Mouse (Mus musculus) cortical plate, adult 2 months (tissue): ENCODE results near the gene Unc45b. TPM values are rescaled to one million over a fixed set of nuclear protein-coding genes. Genes with fewer than 3 reads are reported as not detected.
A peak's percentile ranks its signal among the peaks of the same experiment; 100 is the strongest.

ENCODE experiments used
- H3K27ac ChIP-seq: fragments of 200-500 bp; 2 replicates; pipeline ENCODE4 v1.5.1; 2012; ENCODE audit warnings: low read length, control low read depth, inconsistent platforms; ENCODE audit not compliant: insufficient read depth
- H3K4me1 ChIP-seq: fragments of 200-500 bp; 2 replicates; pipeline ENCODE4 v1.6.1; 2011; ENCODE audit warnings: low read length; ENCODE audit not compliant: control insufficient read depth, insufficient read depth
- H3K4me3 ChIP-seq: fragments of 200-500 bp; 2 replicates; pipeline ENCODE4 v1.5.1; 2011; ENCODE audit warnings: mild to moderate bottlenecking, low read length, control low read depth; ENCODE audit not compliant: insufficient read depth
- CTCF ChIP-seq: fragments of 200-500 bp; IDR thresholded peaks from 2 replicates; pipeline ENCODE4 v1.5.1; 2011; ENCODE audit warnings: mild to moderate bottlenecking, control low read depth, low read length; ENCODE audit not compliant: insufficient read depth; ENCODE audit errors: extremely low read depth
- POLR2A ChIP-seq: fragments of 200-500 bp; IDR thresholded peaks from 2 replicates; pipeline ENCODE4 v1.6.1; 2011; ENCODE audit warnings: mild to moderate bottlenecking, low read length, control low read depth; ENCODE audit not compliant: insufficient read depth; ENCODE audit errors: extremely low read depth
- polyA plus RNA-seq: library from polyadenylated mRNA; depleted of rRNA; stranded (reverse); fragments of >200 nt; gene quantifications from 2 replicates; pipeline ENCODE4 v1.2.3, GENCODE M21; 2012

Gene Unc45b
- polyA plus RNA-seq, 1 experiment = 2.0 TPM

DNA sequence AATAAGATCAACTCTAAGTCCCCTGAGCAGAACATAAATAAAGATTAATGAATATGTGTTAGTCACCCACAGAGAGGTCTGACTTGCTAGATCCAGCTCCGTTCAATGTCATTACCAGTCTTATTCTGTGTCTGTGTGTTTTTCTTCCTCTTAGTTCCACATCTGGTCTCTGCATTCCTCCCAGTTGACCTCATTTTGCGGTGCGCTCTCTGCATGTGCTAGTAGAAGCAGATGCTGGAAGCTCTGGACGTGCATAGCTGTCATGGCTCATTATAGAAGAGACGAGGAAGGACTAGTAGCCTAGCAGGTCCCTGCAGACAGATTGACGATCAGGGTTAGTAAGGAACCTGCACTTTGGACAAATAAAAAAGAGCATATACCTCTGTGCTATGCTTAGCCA, 33.0 kb downstream of the Unc45b start:
- TF ChIP-seq POLR2A (no peak), CTCF (no peak)
- Histone ChIP-seq H3K4me3 (no peak overlapping the region), H3K4me1 (no peaks in the 10 kb centered on the region), H3K27ac (no peak overlapping the region)

- TF ChIP-seq CTCF = no peak
- no peak for TF ChIP-seq POLR2A
Observed at GRCm38 (mm10) chr11:82945636-82946035, 35.3 kb downstream of the Unc45b start.

GRCm38 (mm10) chr11:82947457-82947856, 37.1 kb downstream of the Unc45b start:
- Histone ChIP-seq H3K4me1 (no peaks in the 10 kb centered on the region), H3K27ac (no peak overlapping the region), H3K4me3 (no peak overlapping the region)
- TF ChIP-seq CTCF (no peak), POLR2A (no peak)

More at GRCm38 (mm10) chr11:82945636-82946035, 35.3 kb downstream of the Unc45b start:
- no peak overlapping the region for H3K4me3 ChIP-seq
- no peak overlapping the region for H3K27ac ChIP-seq
- no peaks in the 10 kb centered on the region for H3K4me1 ChIP-seq

- Histone ChIP-seq H3K4me3 (no peak overlapping the region), H3K4me1 (no peaks in the 10 kb centered on the region), H3K27ac (no peak overlapping the region)
- TF ChIP-seq CTCF (no peak), POLR2A (no peak)
Observed at GRCm38 (mm10) chr11:82949036-82949435, 38.7 kb downstream of the Unc45b start.

GRCm38 (mm10) chr11:82950736-82951481, 40.6 kb downstream of the Unc45b start, which contains the start of gene Slfn5:
TSS of gene Slfn5 (plus strand) at chr11:82951349.
- Histone ChIP-seq H3K27ac (peak within 1 kb of the TSS; percentile 51; the same call in 1 of the 2 replicates), H3K4me3 (peak within 1 kb of the TSS; percentile 8)
- no peak for TF ChIP-seq POLR2A
- no peak for TF ChIP-seq CTCF

GRCm38 (mm10) chr11:82951865-82952611, 41.7 kb downstream of the Unc45b start:
- no peak overlapping the region; the same call in 1 of the 2 replicates for H3K27ac ChIP-seq
- H3K4me3 ChIP-seq = peak overlapping the region; percentile 8

More at GRCm38 (mm10) chr11:82950736-82951481, 40.6 kb downstream of the Unc45b start, which contains the start of gene Slfn5:
- H3K4me1 ChIP-seq = no peaks in the 10 kb centered on the region

DNA sequence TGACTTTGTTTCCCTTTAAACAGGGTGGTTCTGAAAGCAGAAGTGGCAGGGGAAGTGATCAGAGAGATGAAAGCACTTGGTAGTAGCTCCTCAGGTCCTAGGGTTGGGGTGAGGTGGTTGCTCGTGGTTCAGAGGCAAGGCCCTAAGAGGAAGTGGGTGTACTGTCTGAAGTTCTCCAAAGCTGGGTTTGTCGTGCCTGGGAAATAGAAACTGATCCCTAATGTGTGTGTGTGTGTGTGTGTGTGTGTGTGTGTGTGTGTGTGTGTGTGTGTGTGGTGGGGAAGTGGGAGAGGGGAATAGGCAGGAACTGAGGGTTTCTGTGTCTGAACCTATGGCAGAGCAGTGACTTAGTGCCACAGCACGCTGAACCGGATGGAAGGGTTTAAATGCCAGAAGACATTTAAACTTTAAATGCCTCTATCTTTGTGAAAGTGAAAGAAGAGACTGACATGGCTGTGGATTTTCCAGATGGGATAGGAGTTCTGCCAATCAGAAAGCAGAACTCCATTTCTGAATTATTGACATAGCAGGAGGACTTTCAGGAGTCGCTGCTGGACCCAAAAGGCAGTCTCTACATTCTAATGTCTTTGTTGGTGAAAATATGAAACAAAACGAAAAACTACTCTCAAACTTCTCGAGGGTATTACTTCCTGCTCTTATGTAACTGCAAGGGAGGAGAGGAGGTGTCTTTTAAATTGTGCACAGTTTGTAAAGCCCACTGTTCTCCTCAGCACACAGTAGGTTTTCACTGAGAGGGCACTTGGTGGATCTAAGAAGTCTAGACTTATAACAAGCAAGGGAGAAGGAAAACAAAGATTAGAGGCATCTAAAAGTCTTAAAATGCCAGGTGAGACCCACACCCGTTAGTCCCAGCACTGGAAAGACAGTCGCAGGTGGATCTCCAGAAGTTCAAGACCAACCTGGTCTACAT, 42.5 kb downstream of the Unc45b start:
- TF ChIP-seq CTCF = no peak
- TF ChIP-seq POLR2A = no peak
- Histone ChIP-seq H3K27ac (no peak overlapping the region), H3K4me1 (no peaks in the 10 kb centered on the region), H3K4me3 (peak overlapping the region; percentile 8; the same call in 1 of the 2 replicates)

More at GRCm38 (mm10) chr11:82951865-82952611, 41.7 kb downstream of the Unc45b start:
- H3K4me1 ChIP-seq = no peaks in the 10 kb centered on the region
- TF ChIP-seq POLR2A = no peak
- TF ChIP-seq CTCF = no peak

DNA sequence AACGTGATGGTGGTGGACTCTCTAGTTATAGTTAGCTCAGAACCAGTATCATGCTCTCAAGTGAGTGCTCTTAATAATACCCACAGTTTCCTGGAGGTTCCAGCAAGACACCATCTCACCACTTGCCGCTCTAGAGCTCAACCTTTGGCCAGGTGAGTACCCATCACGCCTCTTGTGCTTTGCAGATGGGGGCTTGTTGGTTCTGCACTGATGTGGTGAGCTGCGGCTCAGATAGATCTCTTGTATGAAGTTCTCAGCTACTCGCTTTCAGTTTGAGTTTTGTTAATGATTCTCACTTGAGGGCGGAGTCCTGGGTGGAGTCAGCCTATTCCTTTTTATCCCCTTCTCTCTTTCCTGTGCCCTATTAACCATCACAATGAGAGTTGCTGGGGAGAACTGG, 44.3 kb downstream of the Unc45b start:
- Histone ChIP-seq H3K4me1 (no peaks in the 10 kb centered on the region), H3K27ac (no peak overlapping the region), H3K4me3 (no peak overlapping the region)
- TF ChIP-seq POLR2A = no peak
- TF ChIP-seq CTCF = no peak

DNA sequence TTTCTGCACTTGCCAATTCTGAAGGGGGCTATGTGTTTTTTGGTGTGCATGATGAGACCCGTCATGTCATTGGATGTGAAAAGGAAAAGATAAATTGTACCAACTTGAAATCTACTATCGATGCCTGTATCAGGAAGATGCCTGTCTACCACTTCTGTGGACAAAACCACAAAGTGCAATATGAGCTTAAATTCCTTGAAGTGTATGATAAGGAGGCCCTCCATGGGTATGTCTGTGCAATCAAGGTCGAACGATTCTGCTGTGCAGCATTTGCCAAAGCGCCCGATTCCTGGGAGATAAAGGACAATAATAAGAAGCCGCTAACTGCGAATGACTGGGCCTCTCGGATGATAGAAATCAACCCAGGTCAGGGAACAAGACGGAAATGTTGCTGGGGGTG, 46.6 kb downstream of the Unc45b start:
- Histone ChIP-seq H3K4me1 (no peaks in the 10 kb centered on the region), H3K27ac (no peak overlapping the region), H3K4me3 (no peak overlapping the region)
- TF ChIP-seq POLR2A = no peak
- TF ChIP-seq CTCF = no peak
